Mouse (Mus musculus): Measurements from ENCODE around the gene Nupr1l. TPM values are rescaled to one million over a fixed set of nuclear protein-coding genes. Genes with fewer than 3 reads are reported as not detected.
"Not testable (repeated sequence)": the region's sequence is repeated elsewhere in the genome, so short reads cannot be mapped to it uniquely, and the experiment has no call there.

Gene Nupr1l
- total and polyA plus RNA-seq, 2 experiments from 2014 or later: 3.5 to 6.0 TPM

- under 1% methylated on average over 46 of the region's 46 CpGs for WGBS
- ATAC-seq: peak; percentile 100
Measured at GRCm38 (mm10) chr5:129886911-129887636, 21.3 kb upstream of the Nupr1l start, which contains the start of gene Chchd2. Chchd2 (minus strand) TSS chr5:129887470.

GRCm38 (mm10) chr5:129890390-129890789 is 17.9 kb upstream of the Nupr1l start:
- not testable (repeated sequence) for H3K4me2 ChIP-seq (ENCODE audit: low read depth, low read length); H3K4me1 ChIP-seq (ENCODE audit: insufficient read depth, low read length); H3K4me3 ChIP-seq (ENCODE audit: low read length); H3K27ac ChIP-seq; H3K36me3 ChIP-seq (ENCODE audit: insufficient read depth, low read length); ATAC-seq; DNase-seq (ENCODE audit: low spot score); H3K27me3 ChIP-seq (ENCODE audit: insufficient read depth, low read length); H3K9me3 ChIP-seq (ENCODE audit: low read length); H3K9ac ChIP-seq (replicated peaks; ENCODE audit: low read length)
- 93% methylated on average over 4 of the region's 7 CpGs for WGBS

More at GRCm38 (mm10) chr5:129886911-129887636, 21.3 kb upstream of the Nupr1l start, which contains the start of gene Chchd2:
- Histone ChIP-seq H3K9ac (replicated peaks; ENCODE audit: low read length) (peak within 1 kb of the TSS; percentile 86), H3K36me3 (ENCODE audit: insufficient read depth, low read length) (peaks cover 5% of the 10 kb centered on the region; the same call in 1 of the 2 replicates), H3K27me3 (ENCODE audit: insufficient read depth, low read length) (no peaks in the 10 kb centered on the region), H3K4me2 (ENCODE audit: low read depth, low read length) (peak within 1 kb of the TSS; percentile 85), H3K9me3 (ENCODE audit: low read length) (no peaks in the 10 kb centered on the region), H3K4me1 (ENCODE audit: insufficient read depth, low read length) (peaks cover 4% of the 10 kb centered on the region; the same call in 1 of the 2 replicates), H3K4me3 (ENCODE audit: low read length) (peak within 1 kb of the TSS; percentile 83), H3K27ac (peak within 1 kb of the TSS; percentile 96)
- peak; percentile 99 for DNase-seq (ENCODE audit: low spot score)
- no peak for TF ChIP-seq CTCF (IDR thresholded peaks at IDR 0.05; ENCODE audit: low read depth)

GRCm38 (mm10) chr5:129895198-129896088 is 12.9 kb upstream of the Nupr1l start, which contains the start of gene Zbed5:
Zbed5 (plus strand) TSS chr5:129895723.
- no peak for TF ChIP-seq CTCF (IDR thresholded peaks at IDR 0.05; ENCODE audit: low read depth)
- Histone ChIP-seq H3K27me3 (ENCODE audit: insufficient read depth, low read length) (no peaks in the 10 kb centered on the region), H3K4me2 (ENCODE audit: low read depth, low read length) (peak within 1 kb of the TSS; percentile 89), H3K9me3 (ENCODE audit: low read length) (no peaks in the 10 kb centered on the region), H3K4me1 (ENCODE audit: insufficient read depth, low read length) (peaks cover 3% of the 10 kb centered on the region; the same call in 1 of the 2 replicates), H3K36me3 (ENCODE audit: insufficient read depth, low read length) (no peaks in the 10 kb centered on the region), H3K9ac (replicated peaks; ENCODE audit: low read length) (peak within 1 kb of the TSS; percentile 52), H3K4me3 (ENCODE audit: low read length) (peak within 1 kb of the TSS; percentile 72), H3K27ac (no peak within 1 kb of the TSS)
- DNase-seq (ENCODE audit: low spot score) (peak; percentile 96), ATAC-seq (peak; percentile 99)
- 2% methylated on average over 44 of the region's 44 CpGs for WGBS

GRCm38 (mm10) chr5:129898449-129898848 is 9.9 kb upstream of the Nupr1l start, which contains the start of gene Phkg1:
Phkg1 (minus strand) TSS chr5:129898549.
- H3K36me3 ChIP-seq (ENCODE audit: insufficient read depth, low read length): peaks cover 8% of the 10 kb centered on the region; the same call in 1 of the 2 replicates
- 98% methylated on average over 1 of the region's 1 CpGs for WGBS
- H3K27ac ChIP-seq: no peak within 1 kb of the TSS
- H3K27me3 ChIP-seq (ENCODE audit: insufficient read depth, low read length): no peaks in the 10 kb centered on the region
- H3K4me3 ChIP-seq (ENCODE audit: low read length): no peak within 1 kb of the TSS
- DNase-seq (ENCODE audit: low spot score) (no peak), ATAC-seq (no peak)
- no peaks in the 10 kb centered on the region for H3K9me3 ChIP-seq (ENCODE audit: low read length)
- no peak within 1 kb of the TSS for H3K9ac ChIP-seq (replicated peaks; ENCODE audit: low read length)
- TF ChIP-seq CTCF (IDR thresholded peaks at IDR 0.05; ENCODE audit: low read depth): no peak
- H3K4me1 ChIP-seq (ENCODE audit: insufficient read depth, low read length): peaks cover 3% of the 10 kb centered on the region; the same call in 1 of the 2 replicates
- H3K4me2 ChIP-seq (ENCODE audit: low read depth, low read length): no peak within 1 kb of the TSS

GRCm38 (mm10) chr5:129907775-129908174 is 565 bp upstream of the Nupr1l start:
- ATAC-seq: no peak
- H3K4me2 ChIP-seq (ENCODE audit: low read depth, low read length): peak overlapping the region; percentile 90
- WGBS: 21% methylated on average over 4 of the region's 4 CpGs

GRCm38 (mm10) chr5:129909147-129909546 is 807 bp downstream of the Nupr1l start:
- no peak for DNase-seq (ENCODE audit: low spot score)
- no peaks in the 10 kb centered on the region for H3K36me3 ChIP-seq (ENCODE audit: insufficient read depth, low read length)
- peaks cover 5% of the 10 kb centered on the region; the same call in 1 of the 2 replicates for H3K4me1 ChIP-seq (ENCODE audit: insufficient read depth, low read length)
- TF ChIP-seq CTCF (IDR thresholded peaks at IDR 0.05; ENCODE audit: low read depth): no peak
- H3K27ac ChIP-seq: peak overlapping the region; percentile 94; the same call in 1 of the 2 replicates
- peak overlapping the region; percentile 90 for H3K4me2 ChIP-seq (ENCODE audit: low read depth, low read length)
- no peaks in the 10 kb centered on the region for H3K27me3 ChIP-seq (ENCODE audit: insufficient read depth, low read length)
- peak overlapping the region; percentile 70; the same call in 1 of the 2 replicates for H3K9ac ChIP-seq (replicated peaks; ENCODE audit: low read length)
- peak overlapping the region; percentile 61 for H3K4me3 ChIP-seq (ENCODE audit: low read length)
- H3K9me3 ChIP-seq (ENCODE audit: low read length): no peaks in the 10 kb centered on the region
- WGBS: 67% methylated on average over 9 of the region's 9 CpGs
- ATAC-seq: no peak

More at GRCm38 (mm10) chr5:129907775-129908174, 565 bp upstream of the Nupr1l start:
- DNase-seq (ENCODE audit: low spot score): no peak
- H3K36me3 ChIP-seq (ENCODE audit: insufficient read depth, low read length): peaks cover 6% of the 10 kb centered on the region; the same call in 1 of the 2 replicates
- H3K9me3 ChIP-seq (ENCODE audit: low read length): no peaks in the 10 kb centered on the region
- peak overlapping the region; percentile 70 for H3K9ac ChIP-seq (replicated peaks; ENCODE audit: low read length)
- peak overlapping the region; percentile 61 for H3K4me3 ChIP-seq (ENCODE audit: low read length)
- no peaks in the 10 kb centered on the region for H3K27me3 ChIP-seq (ENCODE audit: insufficient read depth, low read length)
- peak overlapping the region; percentile 94 for H3K27ac ChIP-seq
- TF ChIP-seq CTCF (IDR thresholded peaks at IDR 0.05; ENCODE audit: low read depth): no peak
- peaks cover 5% of the 10 kb centered on the region; the same call in 1 of the 2 replicates for H3K4me1 ChIP-seq (ENCODE audit: insufficient read depth, low read length)
